Mouse (Mus musculus) adrenal gland, adult 2 months (tissue): ENCODE results near the gene Vav1. TPM values are rescaled to one million over a fixed set of nuclear protein-coding genes. Genes with fewer than 3 reads are reported as not detected.
"Not testable (repeated sequence)": the region's sequence is repeated elsewhere in the genome, so short reads cannot be mapped to it uniquely, and the experiment has no call there.

ENCODE experiments used
- DNase-seq: peaks from one replicate; pipeline ENCODE4 v3.0.0; 2021
- polyA plus RNA-seq: library from polyadenylated mRNA; depleted of rRNA; stranded (reverse); fragments of >200 nt; gene quantifications from 2 replicates; pipeline ENCODE4 v1.2.3, GENCODE M21; 2012
- total RNA-seq, 2 experiments: library from RNA; stranded (reverse); gene quantifications; 2 replicates each; pipeline ENCODE4 v1.2.3; 2021

The Vav1 gene
- total and polyA plus RNA-seq, 3 experiments = 1.1 to 4.3 (median 2.0) TPM

GRCm38 (mm10) chr17:57251431-57251830, 27.5 kb upstream of the Vav1 start:
- DNase-seq = no peak

- DNase-seq = no peak
These were observed 25.6 kb upstream of the Vav1 start for GRCm38 (mm10) chr17:57253306-57253705.

- no peak for DNase-seq
These were observed 23.5 kb upstream of the Vav1 start for GRCm38 (mm10) chr17:57255354-57255753.

GRCm38 (mm10) chr17:57256921-57257485, 21.9 kb upstream of the Vav1 start:
- peak; percentile 1 for DNase-seq

- no peak for DNase-seq
These were observed 20.7 kb upstream of the Vav1 start for GRCm38 (mm10) chr17:57258191-57258590.

GRCm38 (mm10) chr17:57259742-57260141, 19.2 kb upstream of the Vav1 start:
- DNase-seq = peak; percentile 41

GRCm38 (mm10) chr17:57260351-57260750, 18.5 kb upstream of the Vav1 start:
- DNase-seq = no peak

- peak; percentile 40 for DNase-seq
These were observed 17.6 kb upstream of the Vav1 start for GRCm38 (mm10) chr17:57261286-57261685.

GRCm38 (mm10) chr17:57261796-57262195, 17.1 kb upstream of the Vav1 start:
- DNase-seq = no peak

- DNase-seq = no peak
These were observed 15.9 kb upstream of the Vav1 start for GRCm38 (mm10) chr17:57262901-57263550.

GRCm38 (mm10) chr17:57264164-57264563, 14.7 kb upstream of the Vav1 start:
- DNase-seq = no peak

GRCm38 (mm10) chr17:57264972-57265945, 13.6 kb upstream of the Vav1 start:
- DNase-seq = peak; percentile 94

- DNase-seq = peak; percentile 69
These were observed 11.3 kb upstream of the Vav1 start for GRCm38 (mm10) chr17:57267556-57268126.

- DNase-seq = no peak
These were observed 7.6 kb upstream of the Vav1 start for GRCm38 (mm10) chr17:57271301-57271700.

- no peak for DNase-seq
These were observed 5.1 kb upstream of the Vav1 start for GRCm38 (mm10) chr17:57273846-57274245.

GRCm38 (mm10) chr17:57274686-57275085, 4.2 kb upstream of the Vav1 start:
- DNase-seq = no peak

- peak; percentile 97 for DNase-seq
These were observed 3.5 kb upstream of the Vav1 start for GRCm38 (mm10) chr17:57275111-57275996.

GRCm38 (mm10) chr17:57275997-57276351, 2.9 kb upstream of the Vav1 start:
- DNase-seq = peak; percentile 49

- DNase-seq = peak; percentile 85
These were observed 2.2 kb upstream of the Vav1 start for GRCm38 (mm10) chr17:57276634-57277121.

GRCm38 (mm10) chr17:57277598-57278261, 1.2 kb upstream of the Vav1 start:
- DNase-seq = not testable (repeated sequence)

GRCm38 (mm10) chr17:57278537-57278936, 363 bp upstream of the Vav1 start:
- DNase-seq = no peak
